Mouse (Mus musculus) bone marrow, adult 2 months (tissue): ENCODE data around the gene Eif3k.

Experiments
- CTCF ChIP-seq: fragments of 200-500 bp; IDR thresholded peaks from 2 replicates; pipeline ENCODE4 v1.5.1; 2011; ENCODE audit warnings: low read length, control low read depth; ENCODE audit not compliant: control insufficient read depth, insufficient read depth
- POLR2A ChIP-seq: fragments of 200-500 bp; IDR thresholded peaks from 2 replicates; pipeline ENCODE4 v1.6.1; 2011; ENCODE audit warnings: low read depth, mild to moderate bottlenecking, control low read depth, low read length, borderline replicate concordance; ENCODE audit not compliant: control insufficient read depth

DNA sequence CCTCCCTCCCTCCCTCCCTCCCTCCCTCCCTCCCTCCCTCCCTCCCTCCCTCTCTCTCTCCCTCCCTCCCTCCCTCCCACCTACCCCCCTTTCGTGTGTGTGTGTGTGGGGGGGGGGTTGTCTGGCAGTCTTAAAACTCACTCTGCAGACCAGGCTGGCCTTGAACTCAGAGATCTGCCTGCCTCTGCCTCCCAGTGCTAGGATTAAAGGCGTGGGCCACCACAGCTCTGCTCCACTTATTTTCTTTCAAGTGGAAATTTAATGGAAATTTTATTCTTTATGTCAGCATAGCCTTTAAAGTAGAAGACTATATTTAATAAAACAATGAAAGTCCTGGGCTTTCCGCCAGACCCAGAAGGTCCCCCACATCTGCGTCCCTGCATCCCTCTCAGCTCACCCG, 15.5 kb downstream of the Eif3k start:
- TF ChIP-seq CTCF (no peak), POLR2A (no peak)
